Mouse (Mus musculus): ENCODE measurements around the gene Hfe. TPM values are rescaled to one million over a fixed set of nuclear protein-coding genes. Genes with fewer than 3 reads are reported as not detected.
A peak's percentile ranks its signal among the peaks of the same experiment; 100 is the strongest.
"Not testable (repeated sequence)": the region's sequence is repeated elsewhere in the genome, so short reads cannot be mapped to it uniquely, and the experiment has no call there.

The Hfe gene
- polyA plus RNA-seq, 1 experiment: 4.5 TPM

- WGBS: 59% methylated on average over 4 of the region's 4 CpGs
- H3K27ac ChIP-seq (ENCODE audit: control insufficient read depth, insufficient read depth, low read depth, low read length, poor library complexity): no peak overlapping the region
- peaks cover 2% of the 10 kb centered on the region; the same call in 1 of the 2 replicates for H3K4me1 ChIP-seq (ENCODE audit: control insufficient read depth, insufficient read depth, low read length)
- H3K4me3 ChIP-seq (replicated peaks; ENCODE audit: control insufficient read depth, low read depth, low read length): no peak overlapping the region
- no peak for TF ChIP-seq CTCF (IDR thresholded peaks at IDR 0.05; ENCODE audit: control insufficient read depth, insufficient read depth, low read length)
- no peak for TF ChIP-seq POLR2A (IDR thresholded peaks at IDR 0.05; ENCODE audit: borderline replicate concordance, control insufficient read depth, low read depth, low read length)
These were observed 42.8 kb upstream of the Hfe start for GRCm38 (mm10) chr13:23753314-23754078.

GRCm38 (mm10) chr13:23752742-23753172, 42.1 kb upstream of the Hfe start:
- TF ChIP-seq CTCF (IDR thresholded peaks at IDR 0.05; ENCODE audit: control insufficient read depth, insufficient read depth, low read length): no peak
- no peak for TF ChIP-seq POLR2A (IDR thresholded peaks at IDR 0.05; ENCODE audit: borderline replicate concordance, control insufficient read depth, low read depth, low read length)
- H3K27ac ChIP-seq (ENCODE audit: control insufficient read depth, insufficient read depth, low read depth, low read length, poor library complexity): peak overlapping the region; percentile 96
- peaks cover 2% of the 10 kb centered on the region; the same call in 1 of the 2 replicates for H3K4me1 ChIP-seq (ENCODE audit: control insufficient read depth, insufficient read depth, low read length)
- 9% methylated on average over 6 of the region's 6 CpGs for WGBS
- H3K4me3 ChIP-seq (replicated peaks; ENCODE audit: control insufficient read depth, low read depth, low read length): peak overlapping the region; percentile 74

- not testable (repeated sequence) for H3K4me1 ChIP-seq (ENCODE audit: control insufficient read depth, insufficient read depth, low read length)
- peak; percentile 80; the same call in 1 of the 2 replicates for TF ChIP-seq POLR2A (IDR thresholded peaks at IDR 0.05; ENCODE audit: borderline replicate concordance, control insufficient read depth, low read depth, low read length)
- WGBS: under 1% methylated on average over 20 of the region's 47 CpGs
- H3K27ac ChIP-seq (ENCODE audit: control insufficient read depth, insufficient read depth, low read depth, low read length, poor library complexity): peak within 1 kb of the TSS; percentile 96
- peak within 1 kb of the TSS; percentile 74 for H3K4me3 ChIP-seq (replicated peaks; ENCODE audit: control insufficient read depth, low read depth, low read length)
These were observed 41.5 kb upstream of the Hfe start, which contains the start of gene Hist1h3b for GRCm38 (mm10) chr13:23752067-23752741. TSS of gene Hist1h3b (plus strand) at chr13:23752267.

DNA sequence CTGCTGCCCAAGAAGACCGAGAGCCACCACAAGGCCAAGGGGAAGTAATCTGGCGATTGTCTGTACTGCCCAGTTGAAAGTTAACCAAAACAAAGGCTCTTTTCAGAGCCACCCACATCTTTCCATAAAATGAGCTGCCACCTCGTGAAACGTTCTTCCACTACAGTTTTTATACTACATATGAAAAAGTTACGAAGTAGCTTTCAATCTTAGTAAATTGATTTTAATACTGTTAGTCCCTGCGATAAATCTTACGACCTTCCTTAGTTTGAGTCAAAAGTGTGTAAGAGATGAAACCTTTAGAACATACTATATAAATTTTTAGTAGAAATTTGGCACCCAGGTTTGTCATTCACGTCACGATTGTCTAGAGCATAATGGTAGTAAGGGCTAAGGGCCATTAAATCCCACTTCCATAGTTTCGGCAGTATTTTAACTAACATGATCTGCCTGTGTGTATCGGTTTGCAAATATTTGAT, 40.9 kb upstream of the Hfe start:
- Histone ChIP-seq H3K27ac (ENCODE audit: control insufficient read depth, insufficient read depth, low read depth, low read length, poor library complexity) (peak overlapping the region; percentile 94), H3K4me1 (ENCODE audit: control insufficient read depth, insufficient read depth, low read length) (peaks cover 2% of the 10 kb centered on the region; the same call in 1 of the 2 replicates), H3K4me3 (replicated peaks; ENCODE audit: control insufficient read depth, low read depth, low read length) (peak overlapping the region; percentile 55)
- no peak for TF ChIP-seq CTCF (IDR thresholded peaks at IDR 0.05; ENCODE audit: control insufficient read depth, insufficient read depth, low read length)
- TF ChIP-seq POLR2A (IDR thresholded peaks at IDR 0.05; ENCODE audit: borderline replicate concordance, control insufficient read depth, low read depth, low read length): no peak
- 1% methylated on average over 11 of the region's 11 CpGs for WGBS

GRCm38 (mm10) chr13:23750839-23751477, 40.3 kb upstream of the Hfe start, which contains the start of gene Hist1h2ab:
TSS of gene Hist1h2ab (plus strand) at chr13:23751126.
- Histone ChIP-seq H3K4me3 (replicated peaks; ENCODE audit: control insufficient read depth, low read depth, low read length) (peak within 1 kb of the TSS; percentile 69), H3K27ac (ENCODE audit: control insufficient read depth, insufficient read depth, low read depth, low read length, poor library complexity) (peak within 1 kb of the TSS; percentile 94)
- TF ChIP-seq POLR2A (IDR thresholded peaks at IDR 0.05; ENCODE audit: borderline replicate concordance, control insufficient read depth, low read depth, low read length): peak; percentile 98
- WGBS: under 1% methylated on average over 31 of the region's 47 CpGs
- not testable (repeated sequence) for H3K4me1 ChIP-seq (ENCODE audit: control insufficient read depth, insufficient read depth, low read length)

DNA sequence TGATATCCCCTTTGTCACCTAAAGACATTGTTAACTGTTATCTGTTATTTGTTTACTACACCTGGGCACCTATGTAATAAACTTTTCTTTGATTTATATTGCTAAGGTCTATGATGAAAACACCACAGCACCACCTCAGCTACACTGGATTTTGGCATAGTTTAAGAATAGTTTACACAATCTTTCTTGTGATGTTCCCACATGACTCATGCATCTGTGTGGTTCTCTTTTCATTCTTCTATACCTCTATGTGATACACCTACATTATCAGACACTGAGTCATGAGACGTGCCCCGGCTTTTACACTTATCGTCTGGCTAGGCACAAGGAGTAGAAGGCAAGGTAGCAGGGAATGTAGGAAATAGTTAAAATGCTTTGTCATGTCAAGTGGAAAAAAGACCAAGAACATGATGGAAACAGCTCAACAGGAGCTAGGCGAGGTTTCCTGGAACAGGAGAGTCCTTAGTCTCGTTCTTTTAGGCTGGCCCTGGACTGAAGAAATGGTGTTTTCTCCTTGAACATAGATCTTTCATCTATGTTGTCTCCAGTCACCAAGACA, 39.0 kb upstream of the Hfe start:
- no peaks in the 10 kb centered on the region; the same call in 1 of the 2 replicates for H3K4me1 ChIP-seq (ENCODE audit: control insufficient read depth, insufficient read depth, low read length)

GRCm38 (mm10) chr13:23747892-23748288, 37.2 kb upstream of the Hfe start:
- Histone ChIP-seq H3K27ac (ENCODE audit: control insufficient read depth, insufficient read depth, low read depth, low read length, poor library complexity) (peak overlapping the region; percentile 58), H3K4me3 (replicated peaks; ENCODE audit: control insufficient read depth, low read depth, low read length) (no peak overlapping the region)

More for the DNA sequence above, 39.0 kb upstream of the Hfe start:
- 90% methylated on average over 5 of the region's 5 CpGs for WGBS
- Histone ChIP-seq H3K27ac (ENCODE audit: control insufficient read depth, insufficient read depth, low read depth, low read length, poor library complexity) (no peak overlapping the region), H3K4me3 (replicated peaks; ENCODE audit: control insufficient read depth, low read depth, low read length) (no peak overlapping the region)
- no peak for TF ChIP-seq POLR2A (IDR thresholded peaks at IDR 0.05; ENCODE audit: borderline replicate concordance, control insufficient read depth, low read depth, low read length)
- no peak for TF ChIP-seq CTCF (IDR thresholded peaks at IDR 0.05; ENCODE audit: control insufficient read depth, insufficient read depth, low read length)

More at GRCm38 (mm10) chr13:23747892-23748288, 37.2 kb upstream of the Hfe start:
- H3K4me1 ChIP-seq (ENCODE audit: control insufficient read depth, insufficient read depth, low read length): no peaks in the 10 kb centered on the region; the same call in 1 of the 2 replicates
- WGBS: 15% methylated on average over 4 of the region's 4 CpGs
- TF ChIP-seq POLR2A (IDR thresholded peaks at IDR 0.05; ENCODE audit: borderline replicate concordance, control insufficient read depth, low read depth, low read length) (no peak), CTCF (IDR thresholded peaks at IDR 0.05; ENCODE audit: control insufficient read depth, insufficient read depth, low read length) (no peak)
